Mouse (Mus musculus): ENCODE measurements around the gene Hist1h4j. TPM values are rescaled to one million over a fixed set of nuclear protein-coding genes. Genes with fewer than 3 reads are reported as not detected.

Hist1h4j gene
- total and polyA plus RNA-seq, 3 experiments: 1.8 to 936 (median 27.8) TPM

DNA sequence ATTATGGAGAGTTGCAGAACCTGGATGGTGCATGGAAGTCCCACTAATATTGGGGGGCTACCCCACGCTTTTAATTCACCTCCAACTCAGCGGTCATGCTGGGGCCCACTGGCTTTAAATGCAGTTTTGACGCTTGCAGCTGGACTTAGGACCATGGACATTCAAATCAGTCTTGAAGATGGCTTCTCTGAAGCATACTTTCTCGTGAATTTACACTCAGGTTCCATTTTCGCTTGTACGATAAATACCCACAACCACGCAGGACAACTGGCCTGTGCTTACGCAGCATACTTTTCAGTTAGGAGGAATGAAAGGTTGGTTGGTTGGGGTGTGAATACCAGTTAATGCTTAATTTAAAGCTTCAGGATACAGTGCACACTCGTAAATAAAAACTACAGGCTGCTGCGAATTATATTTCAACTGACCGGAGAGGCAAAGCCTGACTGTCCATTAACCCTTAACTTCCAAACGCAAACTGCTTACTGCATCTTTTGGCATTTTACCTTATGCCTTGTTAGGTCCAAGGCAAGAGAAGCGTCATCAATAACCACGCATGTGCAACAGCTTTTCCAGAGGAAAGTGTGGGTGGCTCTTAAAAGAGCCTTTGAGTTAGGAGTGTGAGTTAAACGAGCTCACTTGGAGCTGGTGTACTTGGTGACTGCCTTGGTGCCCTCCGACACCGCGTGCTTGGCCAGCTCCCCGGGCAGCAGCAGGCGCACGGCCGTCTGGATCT is 19.6 kb upstream of the Hist1h4j start:
- dilution Hi-C loops (cut with MboI; ENCODE audit: extremely low pct_ligation_motif_present, extremely low pct_unique_long_range_greater_than_20kb, low sequenced_read_pairs) (no loop called here), in situ Hi-C loops (cut with MboI; ENCODE audit: low pct_ligation_motif_present, low pct_unique_long_range_greater_than_20kb, low sequenced_read_pairs) (loop anchor here (25.0 kb wide), 2 partner anchors 222 to 328 kb away; partner anchors contain the start of gene Zfp184)
- H3K27me3 ChIP-seq (replicated peaks): peaks cover 3% of the 10 kb centered on the region
- peak overlapping the region; percentile 94 for H3K4me2 ChIP-seq (ENCODE audit: insufficient read depth, low read depth, poor library complexity, severe bottlenecking)
- H3K9me3 ChIP-seq (replicated peaks; ENCODE audit: low read length): no peaks in the 10 kb centered on the region
- no peaks in the 10 kb centered on the region for H3K79me2 ChIP-seq (replicated peaks; ENCODE audit: control insufficient read depth, extremely low read depth, insufficient read depth, poor library complexity, severe bottlenecking)
- peaks cover 2 to 26% of the 10 kb centered on the region in 2 experiments; a peak in 2 of 4 replicates for H3K4me1 ChIP-seq (ENCODE audit: control insufficient read depth in 1 of 2, insufficient read depth in 2 of 2)
- TF ChIP-seq SIN3A (IDR thresholded peaks at IDR 0.05; ENCODE audit: low read length): 0 out of 2 replicates have a peak, but pooled peaks have one; percentile 30
- TF ChIP-seq ETS1 (conservative IDR thresholded peaks at IDR 0.05; ENCODE audit: low read depth, low read length): 0 out of 2 replicates have a peak, but pooled peaks have one; percentile 4
- TF ChIP-seq TBP (conservative IDR thresholded peaks at IDR 0.05; ENCODE audit: low read depth, low read length): peak; percentile 55; the same call in 1 of the 2 replicates
- TF ChIP-seq ZKSCAN1 (IDR thresholded peaks at IDR 0.05; ENCODE audit: borderline replicate concordance, low read depth, low read length): no peak
- TF ChIP-seq NRF1 (IDR thresholded peaks at IDR 0.05; ENCODE audit: low read depth, low read length): peak; percentile 72
- peak; percentile 98 for TF ChIP-seq POLR2AphosphoS2 (IDR thresholded peaks at IDR 0.05; ENCODE audit: low read depth, low read length)
- peak; percentile 89; the same call in 1 of the 2 replicates for TF ChIP-seq NELFE (IDR thresholded peaks at IDR 0.05; ENCODE audit: low read depth, low read length)
- peak; percentile 2; the same call in 1 of the 2 replicates for TF ChIP-seq BHLHE40 (IDR thresholded peaks at IDR 0.05; ENCODE audit: low read depth, low read length)
- TF ChIP-seq POLR2A (IDR thresholded peaks at IDR 0.05; ENCODE audit: low read depth, low read length): peak; percentile 87
- TF ChIP-seq ZMIZ1 (IDR thresholded peaks at IDR 0.05; ENCODE audit: low read depth, low read length): peak; percentile 99; the same call in 1 of the 2 replicates
- TF ChIP-seq UBTF (IDR thresholded peaks at IDR 0.05; ENCODE audit: low read depth, low read length): peak; percentile 87; the same call in 1 of the 2 replicates
- no peak for TF ChIP-seq ELF1 (IDR thresholded peaks at IDR 0.05; ENCODE audit: low read depth, low read length)
- TF ChIP-seq USF1 (IDR thresholded peaks at IDR 0.05; ENCODE audit: low read depth, low read length): no peak
- 0 out of 2 replicates have a peak, but pooled peaks have one; percentile 37 for TF ChIP-seq MXI1 (IDR thresholded peaks at IDR 0.05; ENCODE audit: low read depth, low read length)
- TF ChIP-seq ZC3H11A (IDR thresholded peaks at IDR 0.05; ENCODE audit: low read depth, low read length): no peak
- peak; percentile 73; the same call in 1 of the 2 replicates for TF ChIP-seq CHD1 (IDR thresholded peaks at IDR 0.05; ENCODE audit: low read depth, low read length)
- TF ChIP-seq HCFC1 (IDR thresholded peaks at IDR 0.05; ENCODE audit: low read depth, low read length): no peak
- no peak for TF ChIP-seq SMC3 (IDR thresholded peaks at IDR 0.05; ENCODE audit: low read depth, low read length)
- DNase-seq (ENCODE audit: extremely low read depth): peak; percentile 68
- peak overlapping the region; percentile 12 to 45 (median 23) for H3K4me3 ChIP-seq (replicated peaks in 1 of 3; ENCODE audit: low read depth in 2 of 3, low read length in 2 of 3, poor library complexity in 1 of 3)
- H3K9ac ChIP-seq (ENCODE audit: insufficient read depth, low read depth): peak overlapping the region; percentile 41
- H3K27ac ChIP-seq (ENCODE audit: insufficient read depth, low read depth): peak overlapping the region; percentile 81
- no peaks in the 10 kb centered on the region for H3K36me3 ChIP-seq (replicated peaks in 1 of 2; ENCODE audit: control insufficient read depth in 1 of 2, insufficient read depth in 1 of 2, low read length in 1 of 2)

All from CH12.LX (cell line).